Mouse (Mus musculus) small intestine, adult 10 weeks (tissue): ENCODE results near the gene Gemin4. TPM values are rescaled to one million over a fixed set of nuclear protein-coding genes. Genes with fewer than 3 reads are reported as not detected.

ENCODE experiments used
- polyA plus RNA-seq: library from polyadenylated mRNA; stranded (reverse); fragments of 350-450 nt; fragmentation: Illumina TruSeq; extraction: RNeasy Lipid Tissue Mini Kit (QIAGEN cat#74804); gene quantifications from one replicate; pipeline ENCODE4 v1.2.3, GENCODE M21; 2014; ENCODE audit warnings: low replicate concordance

The Gemin4 gene
- not detected for polyA plus RNA-seq

DNA sequence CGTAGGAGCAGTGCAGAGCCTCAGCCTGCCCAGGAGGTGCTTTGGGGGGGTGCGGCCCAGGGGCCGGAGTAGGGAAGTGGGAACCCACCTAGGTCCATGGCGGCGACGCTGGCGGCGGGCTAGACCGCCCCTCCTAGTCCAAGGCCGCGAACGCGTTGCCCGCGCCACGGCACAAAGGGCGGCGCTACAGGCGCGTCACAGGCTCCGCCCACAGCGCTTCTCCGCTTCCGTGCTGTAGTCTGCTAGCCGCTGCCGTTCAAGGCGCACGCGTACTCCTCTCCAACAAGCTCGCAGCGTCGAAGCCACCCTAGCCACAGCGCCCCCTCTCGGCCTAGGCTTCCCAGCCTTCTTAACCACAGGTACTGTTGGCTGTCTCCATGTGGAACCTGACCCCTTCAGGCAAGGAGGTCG lies at the start of gene Gemin4, which contains the start of gene Dbil5:
Gene Gemin4 (minus strand): TSS at position 275 of the 411 bp plus-strand sequence.
Gene Dbil5 (plus strand): TSS at position 219 of the 411 bp plus-strand sequence.

DNA sequence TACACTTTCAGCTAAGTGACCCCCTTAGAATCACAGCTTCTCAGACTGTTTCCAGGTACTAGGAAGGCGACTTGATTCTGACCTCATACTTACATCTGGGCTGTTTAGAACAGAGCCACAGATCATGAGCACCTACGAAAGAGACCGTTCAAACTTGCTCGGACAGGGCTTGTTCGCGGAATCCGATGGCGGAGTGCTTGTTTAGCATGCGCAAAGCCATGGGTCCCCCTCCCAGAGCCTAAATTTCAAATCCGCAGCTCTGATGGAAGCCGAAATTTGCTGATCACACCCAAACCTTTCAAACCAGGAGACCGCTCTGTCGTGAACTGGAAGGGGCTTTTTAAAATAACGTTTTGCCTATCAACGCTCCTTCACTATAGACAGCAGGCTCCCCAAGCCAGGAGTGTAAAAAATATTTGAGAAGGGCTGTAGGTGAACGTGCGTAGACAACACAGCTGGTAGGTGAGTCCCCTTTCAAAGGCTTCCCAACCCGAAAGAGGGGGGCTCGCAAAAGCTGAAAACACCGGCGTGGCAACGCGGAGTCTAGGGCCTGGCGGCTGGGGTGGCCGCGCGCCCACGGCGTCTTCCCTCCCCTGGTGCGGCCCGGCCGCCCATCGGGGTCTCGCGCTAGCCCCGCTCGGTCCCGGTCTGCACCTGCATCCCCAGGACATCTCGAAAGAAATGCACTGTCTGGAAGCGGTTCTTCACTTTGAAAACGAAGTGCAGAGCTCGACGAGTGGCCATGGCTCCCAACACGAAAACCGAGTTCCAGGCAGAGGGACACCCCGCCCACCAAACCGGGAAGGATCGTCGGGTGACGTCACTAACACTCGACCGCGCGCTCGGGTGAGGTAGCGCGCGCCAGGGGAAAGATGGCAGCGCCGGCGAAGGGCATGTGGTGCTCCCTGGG lies 25.7 kb upstream of the Gemin4 start, which contains the start of the genes Mrm3 and Glod4:
Gene Mrm3 (plus strand): TSS at position 815 of the 910 bp plus-strand sequence.
Gene Glod4 (minus strand): TSS at position 825 of the 910 bp plus-strand sequence.

GRCm38 (mm10) chr11:76179495-76180145 lies 37.8 kb downstream of the Gemin4 start, which contains the start of the genes Vps53 and Fam57a:
Gene Vps53, minus strand, starts transcription at chr11:76179647.
Gene Fam57a, plus strand, starts transcription at chr11:76179671.

Other genes starting within 250 kb of the Gemin4 start
- gene 1700016K19Rik, start 217.8 kb downstream of the Gemin4 start, polyA plus RNA-seq = not detected
- 27.8 TPM for gene Rflnb, start 189.9 kb downstream of the Gemin4 start, polyA plus RNA-seq
- gene Vps53, start 38.0 kb downstream of the Gemin4 start, polyA plus RNA-seq = 40.0 TPM
- 2.5 TPM for gene Fam57a, start 38.0 kb downstream of the Gemin4 start, polyA plus RNA-seq
- gene Dbil5, start 56 bp downstream of the Gemin4 start, polyA plus RNA-seq = not detected
- 1.5 TPM for gene Mrm3, start 26.1 kb upstream of the Gemin4 start, polyA plus RNA-seq
- 75.6 TPM for gene Glod4, start 26.1 kb upstream of the Gemin4 start, polyA plus RNA-seq
- 0.82 TPM for gene Nxn, start 181.5 kb upstream of the Gemin4 start, polyA plus RNA-seq
- gene Timm22, start 189.3 kb upstream of the Gemin4 start, polyA plus RNA-seq = 2.9 TPM